Mouse (Mus musculus) ES-E14 (cell line): Measurements from ENCODE around the gene Sik3.

ENCODE experiments used
- CHD2 ChIP-seq: IDR thresholded peaks from 2 replicates; pipeline ENCODE4 v1.6.1; 2014; ENCODE audit warnings: mild to moderate bottlenecking, low read depth, low read length, inconsistent platforms
- HCFC1 ChIP-seq: IDR thresholded peaks from 2 replicates; pipeline ENCODE4 v1.6.1; 2012; ENCODE audit warnings: low read length, inconsistent platforms, borderline replicate concordance; ENCODE audit not compliant: insufficient read depth
- MAFK ChIP-seq: IDR thresholded peaks from 2 replicates; pipeline ENCODE4 v1.6.1; 2014; ENCODE audit warnings: mild to moderate bottlenecking, low read depth, low read length, inconsistent platforms; ENCODE audit not compliant: insufficient read depth
- ZC3H11A ChIP-seq: IDR thresholded peaks from 2 replicates; pipeline ENCODE4 v1.6.1; 2012; ENCODE audit warnings: low read depth, mild to moderate bottlenecking, inconsistent platforms, low read length, borderline replicate concordance

DNA sequence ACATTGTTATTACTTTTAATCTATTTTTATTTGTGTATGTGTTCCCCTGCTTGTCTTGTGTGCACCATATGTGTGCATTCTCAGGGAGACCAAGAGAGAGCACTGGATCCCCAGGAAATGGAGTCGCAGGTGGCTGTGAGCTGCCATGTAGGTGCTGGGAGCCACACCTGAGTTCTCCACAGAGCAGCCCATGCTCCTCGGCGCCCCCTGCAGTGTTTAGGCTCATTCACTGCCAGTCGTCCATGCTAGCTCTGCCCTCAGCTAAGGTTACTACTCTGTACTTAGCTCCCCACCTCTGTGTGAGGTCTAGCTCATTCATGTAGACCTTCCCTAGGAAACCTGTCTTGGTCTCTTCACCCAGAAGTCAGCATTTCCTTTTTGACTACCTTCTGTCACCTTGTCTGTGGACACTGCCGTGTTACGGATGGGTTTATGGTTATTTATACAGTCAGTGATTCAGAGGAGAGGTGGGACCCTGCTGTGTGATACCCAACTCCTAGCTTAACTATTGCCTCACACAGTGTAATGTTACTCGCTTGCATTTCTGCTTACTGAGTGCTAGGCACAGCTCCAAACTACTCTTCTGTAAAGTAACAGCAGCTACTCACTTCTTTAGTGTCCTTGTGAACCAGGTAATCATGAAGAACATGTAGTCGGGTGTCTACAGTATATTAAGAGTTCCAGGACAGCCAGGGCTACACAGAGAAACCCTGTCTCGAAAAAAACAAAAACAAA, 59.6 kb downstream of the Sik3 start:
- TF ChIP-seq HCFC1 (no peak), ZC3H11A (no peak), CHD2 (no peak), MAFK (no peak)
